Mouse (Mus musculus): ENCODE measurements around the gene Tm6sf1.
"Not testable (repeated sequence)": the region's sequence is repeated elsewhere in the genome, so short reads cannot be mapped to it uniquely, and the experiment has no call there.

Gene Tm6sf1

DNA sequence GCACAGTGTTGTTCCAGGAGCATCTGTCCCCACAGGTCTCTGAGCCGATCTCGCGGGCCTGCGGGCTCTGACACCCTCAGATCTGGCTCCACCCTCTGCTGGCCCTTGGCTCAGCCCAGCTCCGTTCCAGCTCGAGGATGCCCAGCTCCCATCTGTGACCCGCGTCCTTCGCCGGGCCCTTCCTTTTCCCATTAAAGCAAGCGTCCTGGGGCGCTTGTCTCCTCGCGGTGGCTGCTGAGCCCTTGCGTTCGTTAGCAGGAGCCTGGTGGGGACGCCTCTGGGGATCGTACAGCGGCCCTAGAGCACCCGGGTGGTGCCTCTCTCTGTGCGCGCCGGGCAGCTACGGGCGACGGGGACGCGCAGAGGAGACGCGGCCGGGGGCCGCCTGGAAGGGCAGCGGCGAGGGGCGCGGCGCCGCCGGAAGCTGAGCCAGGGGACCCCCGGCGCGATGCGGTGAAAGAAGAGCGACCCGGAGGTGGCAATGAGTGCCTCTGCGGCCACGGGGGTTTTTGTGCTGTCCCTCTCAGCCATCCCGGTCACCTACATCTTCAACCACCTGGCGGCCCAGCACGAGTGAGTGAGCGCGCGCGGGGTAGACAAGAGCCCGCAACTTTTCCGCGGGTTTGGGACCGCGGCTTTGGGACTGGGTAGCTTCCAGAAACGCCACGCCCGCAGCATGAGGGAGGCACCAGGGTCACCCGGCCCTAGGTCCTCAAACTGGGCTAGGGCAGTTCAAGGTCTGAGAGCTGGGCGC is at the start of gene Tm6sf1:
Gene Tm6sf1, plus strand, starts transcription at position 34 of the 754 bp plus-strand sequence.
- peak; percentile 63 for DNase-seq

DNA sequence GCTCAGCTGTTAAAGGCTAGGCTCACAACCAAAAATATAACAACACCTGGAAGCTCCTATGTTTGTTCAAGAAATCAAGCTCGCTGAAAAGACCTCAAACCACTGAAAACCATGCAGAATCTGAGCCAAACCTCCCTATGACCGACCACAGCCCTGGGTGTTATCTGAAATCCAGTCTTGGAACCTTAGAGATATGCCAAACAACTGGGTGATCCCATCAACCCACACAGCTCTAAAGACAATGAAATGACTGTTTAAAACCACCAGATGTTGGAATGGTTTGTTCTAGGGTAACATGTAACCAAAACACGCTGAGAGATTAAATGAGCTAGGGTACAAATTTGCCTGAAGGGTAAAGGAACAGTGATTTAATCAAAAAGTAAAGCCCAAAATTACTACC is 33.9 kb upstream of the Tm6sf1 start:
- DNase-seq = no peak

DNA sequence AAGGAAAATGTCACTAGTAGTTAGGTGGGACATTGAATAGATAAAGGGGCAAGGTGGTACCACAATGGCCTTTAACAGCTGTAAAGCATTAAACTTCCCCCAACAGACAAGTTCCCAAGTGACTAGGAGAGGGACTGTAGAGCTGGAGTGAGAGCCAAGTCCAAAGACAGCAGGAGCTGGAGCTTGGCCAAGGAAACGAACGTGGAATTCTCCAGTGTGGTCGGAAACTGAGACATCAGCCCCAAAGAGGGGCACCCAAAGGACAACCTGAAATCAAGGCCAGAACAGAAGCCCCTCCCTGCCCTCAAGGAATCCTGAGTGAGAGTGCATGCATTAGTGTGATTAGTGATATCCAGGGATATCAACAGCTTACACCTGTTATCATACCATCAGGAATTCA is 33.4 kb upstream of the Tm6sf1 start:
- DNase-seq = no peak

GRCm38 (mm10) chr7:81827806-81828667 is 30.8 kb upstream of the Tm6sf1 start:
- no peak for DNase-seq

DNA sequence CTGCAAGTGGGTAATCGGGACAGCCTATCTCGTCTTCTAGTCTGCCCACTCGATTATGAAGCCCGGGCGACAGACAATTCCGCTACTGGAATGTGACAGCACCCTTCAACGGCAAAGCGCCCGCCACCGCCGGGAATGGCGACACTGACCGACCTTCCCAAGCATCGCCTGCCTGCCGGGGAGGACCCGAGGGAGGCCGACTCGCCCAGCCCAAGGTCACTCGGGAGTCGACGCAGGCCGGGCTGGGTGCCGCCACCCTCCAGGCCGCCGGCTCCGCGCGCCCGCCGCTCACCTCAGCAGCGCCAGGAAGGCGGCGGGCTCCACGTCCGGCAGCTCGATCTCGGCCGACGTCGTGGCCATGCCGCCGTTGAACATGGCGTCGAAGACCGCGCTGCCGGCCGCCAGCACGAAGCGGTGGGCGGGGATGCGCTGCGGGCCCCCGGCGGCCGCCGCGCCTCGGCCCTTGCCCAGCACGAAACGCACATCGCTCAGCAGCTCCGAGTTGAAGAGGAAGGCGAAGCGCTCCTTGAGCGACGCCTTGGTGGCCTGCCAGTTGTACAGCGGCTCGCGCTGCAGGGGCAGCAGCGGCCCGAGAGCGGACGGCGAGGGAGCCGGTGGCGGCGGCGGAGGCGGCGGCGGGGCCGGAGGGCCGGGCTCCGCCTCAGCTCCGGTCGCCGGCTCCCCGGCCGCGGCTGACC is 30.0 kb upstream of the Tm6sf1 start:
- DNase-seq = no peak

DNA sequence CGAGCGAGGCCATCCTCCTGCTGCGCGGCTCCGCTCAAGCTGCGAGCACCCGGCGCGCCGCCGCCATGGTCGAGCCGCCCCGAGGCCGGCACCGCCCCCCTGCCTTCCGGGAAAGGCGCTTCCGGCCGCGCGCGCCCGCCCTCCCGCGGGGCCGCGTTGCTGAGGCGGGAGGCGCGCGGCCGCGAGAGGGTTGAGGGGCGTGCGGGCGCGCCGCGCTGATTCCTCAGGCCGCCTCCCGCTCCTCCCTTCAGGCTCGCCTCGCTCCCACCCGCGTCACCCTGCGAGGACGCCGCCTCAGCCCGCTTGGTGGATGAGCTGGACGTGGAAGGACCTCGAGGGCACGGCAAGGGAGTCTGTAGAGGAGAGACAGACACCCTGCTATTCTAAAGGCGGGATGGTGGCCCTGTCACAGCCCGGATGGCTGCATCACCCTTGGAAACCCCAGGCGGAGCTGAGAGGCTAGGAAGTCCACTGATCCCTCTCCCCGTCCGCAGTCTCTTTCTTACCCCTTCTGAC is 29.4 kb upstream of the Tm6sf1 start, which contains the start of gene Btbd1:
Gene Btbd1, minus strand, starts transcription at position 53 of the 516 bp plus-strand sequence.
- peak; percentile 88 for DNase-seq

- DNase-seq = peak; percentile 21
Measured at GRCm38 (mm10) chr7:81834847-81835246, 24.0 kb upstream of the Tm6sf1 start.

- no peak for DNase-seq
Measured at GRCm38 (mm10) chr7:81835430-81835829, 23.4 kb upstream of the Tm6sf1 start.

- not testable (repeated sequence) for DNase-seq
Measured at GRCm38 (mm10) chr7:81837771-81838170, 21.0 kb upstream of the Tm6sf1 start.

DNA sequence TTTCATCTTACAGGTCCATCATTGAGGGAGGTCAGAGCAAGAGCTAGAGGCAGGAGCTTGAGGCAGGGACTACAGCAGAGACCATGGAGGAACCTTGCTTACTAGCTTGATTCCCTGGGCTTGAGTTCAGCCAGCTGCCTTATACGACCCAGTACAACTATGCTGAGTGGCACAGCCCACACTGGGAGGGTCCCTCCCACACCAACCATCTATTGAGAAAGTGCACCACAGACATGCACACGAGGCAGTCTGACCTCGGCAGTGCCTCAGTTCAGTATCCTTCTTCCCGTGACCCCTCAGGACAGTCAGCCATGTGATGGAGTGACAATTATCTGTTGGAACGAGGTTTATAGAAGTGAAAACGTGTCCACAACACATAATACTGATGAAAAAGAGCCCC is 19.1 kb upstream of the Tm6sf1 start:
- DNase-seq = no peak

DNA sequence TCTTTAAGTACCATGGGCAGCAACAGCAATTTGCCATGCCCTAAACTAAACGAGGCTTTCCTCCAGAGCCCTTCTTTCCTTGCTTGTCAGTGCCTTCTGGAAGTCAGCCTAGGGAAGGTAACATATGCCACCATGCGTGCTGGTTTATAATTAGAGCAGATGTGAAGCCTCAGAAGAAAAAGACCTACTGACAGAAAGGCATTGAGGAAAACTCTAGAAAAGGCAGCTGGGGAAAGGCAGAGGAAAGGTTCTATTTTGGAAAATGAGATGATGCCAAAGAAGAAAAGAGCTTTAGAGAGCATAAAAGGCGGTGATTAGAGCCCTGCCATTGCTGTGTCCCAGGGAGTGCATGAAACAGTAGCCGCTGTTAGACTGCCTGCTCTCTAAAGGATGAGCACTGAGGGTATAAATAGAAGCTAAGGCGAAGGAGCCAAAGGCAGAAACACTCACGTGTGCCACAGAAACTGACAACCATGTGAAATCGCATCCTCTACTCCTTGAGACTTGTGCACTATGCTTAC is 18.1 kb upstream of the Tm6sf1 start:
- DNase-seq = no peak

- DNase-seq = no peak
Measured at GRCm38 (mm10) chr7:81841439-81841838, 17.4 kb upstream of the Tm6sf1 start.

DNA sequence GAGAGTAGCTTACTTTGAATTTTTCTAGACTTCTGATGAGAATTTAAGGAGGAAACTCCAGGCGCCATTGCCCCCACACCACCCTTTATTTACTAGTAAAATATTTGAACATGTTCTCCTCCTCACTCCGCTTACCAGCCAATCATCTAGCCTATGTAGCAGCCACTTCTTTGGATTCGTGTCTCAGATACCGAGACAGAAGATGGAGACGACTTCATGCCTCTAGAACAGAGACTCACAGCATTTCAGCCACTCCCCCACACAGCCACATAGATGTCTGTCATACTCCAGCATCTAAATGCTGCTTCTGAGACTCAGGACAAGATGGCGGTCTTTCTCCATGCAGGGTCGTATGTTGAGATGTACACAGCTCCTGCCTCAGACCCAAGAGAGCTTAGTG is 16.7 kb upstream of the Tm6sf1 start:
- no peak for DNase-seq

- no peak for DNase-seq
Measured at GRCm38 (mm10) chr7:81842998-81843397, 15.8 kb upstream of the Tm6sf1 start.

- DNase-seq = no peak
Measured at GRCm38 (mm10) chr7:81843903-81844302, 14.9 kb upstream of the Tm6sf1 start.

GRCm38 (mm10) chr7:81844801-81845200 is 14.0 kb upstream of the Tm6sf1 start:
- no peak for DNase-seq

- no peak for DNase-seq
Measured at GRCm38 (mm10) chr7:81845313-81845712, 13.5 kb upstream of the Tm6sf1 start.

GRCm38 (mm10) chr7:81846008-81846407 is 12.8 kb upstream of the Tm6sf1 start:
- DNase-seq = no peak

- DNase-seq = no peak
Measured at GRCm38 (mm10) chr7:81847010-81847409, 11.8 kb upstream of the Tm6sf1 start.

DNA sequence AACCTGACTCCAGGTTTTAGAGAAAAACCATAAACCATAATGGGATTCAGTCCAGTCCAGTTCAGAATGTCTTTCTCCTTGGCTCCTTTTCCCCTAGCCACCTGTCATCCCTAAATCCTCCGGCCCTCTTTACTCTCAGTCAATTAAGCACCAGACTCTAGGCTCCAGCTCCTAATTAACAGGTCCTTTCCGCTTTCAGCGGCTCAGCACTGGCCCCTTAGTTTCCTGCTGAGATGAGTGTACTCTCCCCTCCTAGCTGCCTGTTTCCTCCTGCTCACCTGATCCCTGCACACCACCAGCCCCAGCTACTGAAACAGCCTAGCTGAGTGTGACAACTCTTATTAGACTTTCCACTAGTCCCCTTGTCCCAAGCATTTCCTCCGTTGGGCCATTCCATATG is 11.0 kb upstream of the Tm6sf1 start:
- DNase-seq = no peak

- DNase-seq = no peak
Measured at GRCm38 (mm10) chr7:81849214-81849613, 9.6 kb upstream of the Tm6sf1 start.

GRCm38 (mm10) chr7:81849633-81850032 is 9.2 kb upstream of the Tm6sf1 start:
- no peak for DNase-seq

DNA sequence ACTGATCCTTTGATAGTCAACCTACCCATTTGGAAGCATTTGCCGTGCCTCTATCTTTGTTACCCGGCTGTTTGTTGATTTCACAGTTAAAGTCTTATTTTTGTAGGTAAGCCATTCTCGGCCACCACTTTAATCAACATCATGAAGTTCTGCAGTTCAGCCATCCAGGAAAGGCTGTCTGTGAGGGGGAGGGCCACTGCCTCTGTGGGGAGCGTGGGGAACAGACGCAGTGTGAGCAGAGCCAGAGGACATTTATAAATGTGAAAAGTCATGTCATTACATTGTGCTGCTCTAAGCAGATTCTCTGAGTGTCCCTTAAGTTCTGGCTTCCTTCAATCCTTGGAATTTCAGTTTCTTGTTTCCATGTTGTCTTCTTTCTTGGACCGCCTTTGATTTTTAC is 8.6 kb upstream of the Tm6sf1 start:
- DNase-seq = no peak
